Mouse (Mus musculus): ENCODE results near the gene Pagr1a.

- no peak for TF ChIP-seq CTCF (IDR thresholded peaks at IDR 0.05; ENCODE audit: low read depth)
- no peak for TF ChIP-seq EP300 (IDR thresholded peaks at IDR 0.05; ENCODE audit: low read depth)
Measured at GRCm38 (mm10) chr7:127013385-127013784, 3.8 kb downstream of the Pagr1a start.
